Mouse (Mus musculus) cerebellum, adult 9-10 months (tissue): ENCODE results near the gene Smarcc1.

Source experiments
- DNase-seq: peaks from one replicate; pipeline ENCODE4 v3.0.0; 2022

Gene Smarcc1

GRCm38 (mm10) chr9:110243221-110243833 lies 125.8 kb downstream of the Smarcc1 start, which contains the start of gene Cspg5:
TSS of gene Cspg5 (plus strand) at chr9:110243783.
- no peak for DNase-seq

- DNase-seq, result no peak
Measured at GRCm38 (mm10) chr9:110244567-110244888, 127.0 kb downstream of the Smarcc1 start.

GRCm38 (mm10) chr9:110244889-110245589 lies 127.5 kb downstream of the Smarcc1 start:
- DNase-seq, result peak; percentile 71

DNA sequence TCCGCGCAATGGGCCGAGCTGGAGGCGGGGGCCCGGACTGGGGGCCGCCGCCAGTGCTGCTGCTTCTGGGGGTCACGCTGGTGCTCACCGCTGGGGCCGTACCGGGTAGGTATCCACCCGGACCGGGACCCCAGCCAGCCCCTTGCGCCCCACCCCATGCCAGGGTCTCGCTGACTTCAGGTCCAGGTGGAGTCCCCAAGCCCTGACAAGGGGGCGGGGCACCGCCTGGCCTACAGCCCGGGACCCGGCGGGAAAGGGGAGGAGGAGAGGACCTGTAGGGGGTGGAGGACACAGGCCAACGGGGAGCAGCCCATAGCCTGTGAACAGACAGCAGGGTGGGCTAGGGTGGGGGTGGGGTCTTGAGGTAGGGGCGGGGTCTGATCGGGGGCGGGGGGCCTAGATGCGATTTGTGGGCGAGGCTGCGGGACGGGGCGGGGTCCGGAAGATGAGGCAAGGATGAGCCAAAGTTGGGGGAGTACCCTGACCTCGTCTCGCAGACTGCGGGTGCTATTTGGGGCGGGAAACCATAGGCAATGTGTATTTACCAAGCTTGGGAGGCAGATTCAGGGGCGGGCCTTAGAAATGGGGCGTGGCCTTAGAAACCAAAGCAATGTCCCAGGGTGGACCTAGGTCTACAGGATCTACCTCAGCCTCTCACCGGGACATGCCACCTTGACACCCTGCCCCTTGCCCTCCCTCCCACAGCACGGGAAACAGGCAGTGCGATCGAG lies 128.2 kb downstream of the Smarcc1 start:
- DNase-seq, result peak; percentile 85

- no peak for DNase-seq
Measured at GRCm38 (mm10) chr9:110246321-110246640, 128.8 kb downstream of the Smarcc1 start.

DNA sequence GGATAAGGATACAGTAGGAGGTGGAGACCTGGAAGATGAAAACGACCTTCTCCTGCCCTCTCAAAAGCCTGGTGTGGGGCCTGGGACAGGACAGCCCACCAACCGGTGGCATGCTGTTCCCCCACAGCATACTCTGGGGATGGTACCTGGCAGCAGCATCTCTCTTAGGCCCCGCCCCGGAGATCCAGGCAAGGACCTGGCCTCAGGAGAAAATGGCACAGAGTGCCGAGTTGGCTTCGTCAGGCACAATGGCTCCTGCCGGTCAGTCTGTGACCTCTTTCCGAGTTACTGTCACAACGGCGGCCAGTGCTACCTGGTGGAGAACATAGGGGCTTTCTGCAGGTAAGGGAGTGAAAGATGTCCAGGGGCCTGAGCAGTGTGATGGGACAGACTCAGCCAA lies 129.5 kb downstream of the Smarcc1 start:
- DNase-seq, result no peak

DNA sequence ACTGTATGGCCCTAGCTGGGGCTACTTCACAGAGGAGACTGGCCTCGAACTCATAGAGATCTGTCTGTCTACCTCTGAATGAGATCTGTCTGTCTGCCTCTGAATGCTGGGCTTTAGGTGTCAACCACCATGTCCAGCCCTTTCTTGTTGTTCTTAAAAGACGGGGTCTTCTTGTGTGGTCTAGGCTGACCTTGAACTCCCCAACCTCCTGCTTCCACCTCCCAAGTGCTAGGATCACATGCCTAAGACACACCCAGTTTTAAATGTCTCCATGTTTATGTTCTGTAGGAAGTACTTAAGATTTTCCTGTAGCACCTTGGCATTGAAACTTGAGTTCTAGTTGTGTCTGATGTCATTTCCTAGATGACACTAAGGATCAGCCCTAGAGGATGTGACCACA lies 131.4 kb downstream of the Smarcc1 start:
- no peak for DNase-seq

DNA sequence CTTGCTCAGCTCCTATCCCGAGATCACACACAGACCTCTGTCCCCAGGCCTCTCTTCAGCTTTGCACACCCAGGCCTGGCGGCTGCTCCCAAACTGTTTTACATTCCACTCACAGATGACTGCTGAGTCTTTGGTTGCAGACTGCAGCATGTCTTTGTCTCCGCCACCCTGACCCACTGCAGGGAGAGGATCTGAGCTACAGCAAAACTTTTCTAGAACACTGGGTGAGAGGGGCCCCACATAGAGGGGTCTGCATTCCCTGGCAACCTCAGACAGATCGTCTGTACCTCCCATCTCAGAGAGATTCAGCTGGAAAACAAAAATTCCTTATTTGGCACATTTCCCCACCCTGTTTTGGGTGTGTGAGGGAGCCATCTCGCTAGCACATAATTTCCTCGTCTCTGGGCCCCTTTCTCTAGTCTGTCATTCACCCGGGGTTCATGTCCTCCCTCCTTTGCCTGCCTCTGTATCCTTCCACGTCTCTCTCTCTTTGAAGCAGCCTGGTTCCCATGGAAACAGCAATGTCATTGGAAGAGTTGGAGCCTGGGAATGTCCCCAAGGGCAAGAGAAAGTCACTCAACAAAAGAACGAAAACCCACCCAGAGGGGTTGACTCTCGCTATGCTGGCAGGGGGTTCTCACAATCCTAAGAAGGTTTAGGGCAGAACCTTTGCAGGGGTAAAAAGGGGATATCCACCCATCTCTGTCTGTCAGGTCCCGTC lies 132.5 kb downstream of the Smarcc1 start:
- DNase-seq, result no peak

DNA sequence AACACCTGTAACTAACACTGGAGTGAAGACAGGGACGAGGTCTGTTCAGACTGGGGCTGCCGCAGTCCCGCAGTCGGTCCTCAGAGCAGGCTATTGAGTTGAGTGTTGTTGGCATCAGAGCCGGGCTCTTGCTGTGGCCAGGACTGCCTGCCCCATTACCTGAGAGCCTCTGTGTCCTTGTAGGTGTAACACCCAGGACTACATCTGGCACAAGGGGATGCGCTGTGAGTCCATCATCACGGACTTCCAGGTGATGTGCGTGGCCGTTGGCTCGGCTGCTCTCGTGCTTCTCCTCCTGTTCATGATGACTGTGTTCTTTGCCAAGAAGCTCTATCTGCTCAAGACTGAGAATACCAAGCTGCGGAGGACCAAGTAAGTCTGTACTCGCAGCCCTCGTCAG lies 133.3 kb downstream of the Smarcc1 start:
- no peak for DNase-seq

GRCm38 (mm10) chr9:110255407-110256019 lies 138.0 kb downstream of the Smarcc1 start:
- no peak for DNase-seq

DNA sequence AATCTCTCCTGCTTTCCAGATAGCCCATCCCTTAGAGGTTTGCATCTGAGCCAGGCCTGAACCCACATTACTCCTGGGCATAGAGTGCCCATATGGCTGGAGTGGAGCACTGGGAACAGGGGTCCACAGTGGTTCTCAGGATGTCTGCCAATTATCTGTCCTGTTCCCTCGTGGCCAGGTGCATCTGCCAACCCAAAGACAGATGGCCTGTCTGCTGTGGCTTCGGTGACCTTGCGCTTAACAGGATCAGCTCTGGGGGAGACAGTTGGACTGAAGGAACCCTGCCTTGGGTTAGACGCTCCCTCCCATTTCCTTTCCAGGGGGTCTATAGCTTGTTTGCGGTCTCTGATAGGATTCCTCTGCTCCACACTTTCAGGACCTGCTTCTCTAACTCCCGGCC lies 141.1 kb downstream of the Smarcc1 start:
- peak; percentile 82 for DNase-seq

- no peak for DNase-seq
Measured at GRCm38 (mm10) chr9:110259118-110259517, 141.6 kb downstream of the Smarcc1 start.

- DNase-seq, result no peak
Measured at GRCm38 (mm10) chr9:110263181-110263580, 145.7 kb downstream of the Smarcc1 start.

GRCm38 (mm10) chr9:110264991-110265390 lies 147.5 kb downstream of the Smarcc1 start:
- no peak for DNase-seq

DNA sequence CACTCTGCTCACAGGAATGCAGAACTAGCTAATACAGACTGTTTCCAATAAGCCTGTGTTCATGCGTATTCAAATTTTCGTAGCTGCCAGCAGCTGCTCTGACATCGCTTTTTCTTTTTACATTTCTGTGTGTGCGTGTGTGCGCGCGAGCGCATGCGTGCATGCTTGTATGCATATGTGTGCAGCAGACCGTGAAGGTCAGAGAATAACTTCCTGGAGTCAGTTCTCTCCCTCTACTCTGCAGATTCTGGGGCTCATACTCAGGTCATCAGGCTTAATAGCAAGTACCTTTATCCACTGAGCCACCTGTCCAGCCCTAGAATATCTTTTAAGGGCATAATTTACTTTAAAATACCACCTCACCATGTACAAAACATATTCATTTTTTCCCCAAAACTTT lies 150.9 kb downstream of the Smarcc1 start:
- no peak for DNase-seq

DNA sequence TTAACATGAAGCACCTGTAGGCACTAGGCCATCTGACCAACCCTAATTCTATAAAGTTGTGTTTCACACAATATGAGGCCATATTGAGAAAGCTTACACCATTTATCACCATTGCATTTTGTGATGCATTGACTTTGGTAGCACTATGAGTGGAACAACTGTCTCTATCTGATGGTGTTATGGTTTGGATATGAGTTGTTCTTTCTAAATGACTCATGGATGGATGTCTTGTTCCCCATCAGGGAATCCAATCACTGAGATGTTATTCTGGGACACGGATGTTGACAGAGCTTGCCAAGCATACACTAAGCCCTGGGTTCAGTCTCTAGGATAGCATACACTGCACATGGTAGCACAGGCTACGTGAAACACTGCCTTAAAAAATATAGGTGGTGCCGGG lies 154.8 kb downstream of the Smarcc1 start:
- DNase-seq, result no peak

- DNase-seq, result no peak
Measured at GRCm38 (mm10) chr9:110273507-110273906, 156.0 kb downstream of the Smarcc1 start.

DNA sequence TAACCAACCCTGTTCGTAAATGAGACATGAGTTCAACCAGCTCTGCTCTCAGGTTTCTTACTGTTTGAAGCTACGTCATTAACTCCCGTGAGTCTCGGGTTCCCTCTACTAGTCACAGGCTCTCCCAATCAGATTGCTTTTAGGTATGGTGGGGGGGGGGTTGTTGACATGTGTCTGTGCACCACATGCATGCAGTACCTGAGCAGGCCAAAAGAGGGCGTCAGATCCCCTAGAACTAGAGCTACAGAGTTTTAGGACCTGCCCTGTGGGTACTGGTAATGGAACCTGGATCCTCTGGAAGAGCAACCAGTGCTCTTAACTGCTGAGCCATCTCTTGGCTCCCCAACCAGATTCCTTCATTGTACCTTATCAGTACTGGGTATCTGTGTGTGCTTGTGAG lies 158.4 kb downstream of the Smarcc1 start:
- no peak for DNase-seq

DNA sequence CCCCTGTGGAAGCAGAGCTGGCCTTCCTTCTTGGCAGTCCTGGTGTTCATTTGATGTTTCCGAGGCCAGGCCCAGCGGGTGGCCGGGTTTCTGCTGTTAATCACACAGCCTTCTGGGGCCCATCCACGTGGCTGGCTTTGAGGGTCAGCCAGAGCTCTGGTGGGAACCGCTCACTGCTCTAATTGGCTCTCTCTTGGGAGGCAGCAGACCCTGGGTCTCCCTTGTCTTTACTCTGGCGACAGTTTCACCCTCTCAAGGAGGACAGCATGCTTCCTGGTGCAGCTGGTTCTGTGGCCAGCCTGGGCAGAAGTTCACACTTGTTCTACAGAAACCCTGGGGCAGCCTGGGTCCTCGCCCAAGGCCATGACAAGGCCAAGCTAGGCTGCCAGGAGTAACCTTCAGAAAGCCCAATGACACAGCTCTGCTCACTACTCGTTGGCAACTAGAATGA lies 159.9 kb downstream of the Smarcc1 start:
- no peak for DNase-seq

DNA sequence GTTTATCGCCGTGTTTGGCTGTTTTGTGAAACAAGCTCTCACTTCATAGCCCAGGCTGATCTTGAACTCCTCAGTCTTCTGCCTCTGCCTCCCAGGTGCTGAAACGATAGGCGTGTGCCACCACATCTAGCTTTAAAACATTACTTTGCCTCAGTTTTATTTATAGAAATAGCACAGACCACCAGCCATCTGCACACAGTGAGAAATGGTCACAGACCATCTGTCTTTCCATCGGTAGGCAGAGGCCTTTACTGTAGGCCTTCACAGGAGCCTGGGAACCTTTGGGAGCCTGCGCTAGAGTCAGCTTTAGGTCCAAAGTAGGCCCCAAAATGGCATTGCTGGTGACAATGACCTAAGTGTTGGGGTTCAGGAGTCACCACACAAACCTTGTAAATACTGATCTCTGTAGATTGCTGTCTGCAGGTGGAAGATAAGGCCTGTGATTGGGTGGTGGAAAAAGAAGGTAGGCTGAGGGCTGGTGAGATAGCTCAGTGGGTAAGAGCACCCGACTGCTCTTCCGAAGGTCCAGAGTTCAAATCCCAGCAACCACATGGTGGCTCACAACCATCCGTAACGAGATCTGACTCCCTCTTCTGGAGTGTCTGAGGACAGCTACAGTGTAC lies 166.7 kb downstream of the Smarcc1 start:
- DNase-seq, result peak; percentile 63

- peak; percentile 77 for DNase-seq
Measured at GRCm38 (mm10) chr9:110287321-110287924, 169.9 kb downstream of the Smarcc1 start.
